Mouse (Mus musculus): Measurements from ENCODE around the gene Ncam1. TPM values are rescaled to one million over a fixed set of nuclear protein-coding genes. Genes with fewer than 3 reads are reported as not detected.

The Ncam1 gene
- polyA plus RNA-seq, 1 experiment from 2014 or later: 373 TPM

GRCm38 (mm10) chr9:49530739-49531138 is 268.0 kb downstream of the Ncam1 start:
- Histone ChIP-seq H3K36me3 (ENCODE audit: control insufficient read depth, insufficient read depth, low read length) (peaks cover 5% of the 10 kb centered on the region; the same call in 1 of the 2 replicates), H3K9ac (replicated peaks; ENCODE audit: low read depth, low read length) (no peak overlapping the region), H3K4me3 (ENCODE audit: low read depth, low read length) (no peak overlapping the region), H3K27ac (ENCODE audit: low read depth, low read length) (no peak overlapping the region), H3K4me2 (ENCODE audit: low read depth, low read length) (no peak overlapping the region), H3K9me3 (ENCODE audit: control insufficient read depth, low read length) (no peaks in the 10 kb centered on the region), H3K4me1 (ENCODE audit: control insufficient read depth, insufficient read depth, low read length) (peaks cover 6% of the 10 kb centered on the region), H3K27me3 (ENCODE audit: control insufficient read depth, insufficient read depth, low read length) (no peaks in the 10 kb centered on the region)
- WGBS: 43% methylated on average over 4 of the region's 4 CpGs
- no peak for ATAC-seq (ENCODE audit: low read depth)

GRCm38 (mm10) chr9:49529366-49529959 is 269.3 kb downstream of the Ncam1 start:
- Histone ChIP-seq H3K27me3 (ENCODE audit: control insufficient read depth, insufficient read depth, low read length) (no peaks in the 10 kb centered on the region), H3K27ac (ENCODE audit: low read depth, low read length) (no peak overlapping the region), H3K36me3 (ENCODE audit: control insufficient read depth, insufficient read depth, low read length) (peaks cover 5% of the 10 kb centered on the region; the same call in 1 of the 2 replicates), H3K4me2 (ENCODE audit: low read depth, low read length) (no peak overlapping the region), H3K4me3 (ENCODE audit: low read depth, low read length) (no peak overlapping the region), H3K4me1 (ENCODE audit: control insufficient read depth, insufficient read depth, low read length) (peaks cover 6% of the 10 kb centered on the region), H3K9ac (replicated peaks; ENCODE audit: low read depth, low read length) (no peak overlapping the region), H3K9me3 (ENCODE audit: control insufficient read depth, low read length) (no peaks in the 10 kb centered on the region)
- ATAC-seq (ENCODE audit: low read depth): no peak
- 61% methylated on average over 8 of the region's 8 CpGs for WGBS

GRCm38 (mm10) chr9:49528943-49529342 is 269.8 kb downstream of the Ncam1 start:
- no peak overlapping the region for H3K27ac ChIP-seq (ENCODE audit: low read depth, low read length)
- no peaks in the 10 kb centered on the region for H3K9me3 ChIP-seq (ENCODE audit: control insufficient read depth, low read length)
- H3K4me2 ChIP-seq (ENCODE audit: low read depth, low read length): no peak overlapping the region
- no peaks in the 10 kb centered on the region for H3K27me3 ChIP-seq (ENCODE audit: control insufficient read depth, insufficient read depth, low read length)
- no peak overlapping the region for H3K9ac ChIP-seq (replicated peaks; ENCODE audit: low read depth, low read length)
- peaks cover 5% of the 10 kb centered on the region; the same call in 1 of the 2 replicates for H3K36me3 ChIP-seq (ENCODE audit: control insufficient read depth, insufficient read depth, low read length)
- H3K4me3 ChIP-seq (ENCODE audit: low read depth, low read length): no peak overlapping the region
- ATAC-seq (ENCODE audit: low read depth): 0 out of 2 replicates have a peak, but pooled peaks have one; percentile 16
- peaks cover under 1% of the 10 kb centered on the region for H3K4me1 ChIP-seq (ENCODE audit: control insufficient read depth, insufficient read depth, low read length)
- 41% methylated on average over 10 of the region's 10 CpGs for WGBS

- Histone ChIP-seq H3K27me3 (ENCODE audit: control insufficient read depth, insufficient read depth, low read length) (no peaks in the 10 kb centered on the region), H3K4me3 (ENCODE audit: low read depth, low read length) (no peak overlapping the region), H3K4me1 (ENCODE audit: control insufficient read depth, insufficient read depth, low read length) (no peaks in the 10 kb centered on the region; the same call in 1 of the 2 replicates), H3K9me3 (ENCODE audit: control insufficient read depth, low read length) (no peaks in the 10 kb centered on the region), H3K27ac (ENCODE audit: low read depth, low read length) (no peak overlapping the region), H3K4me2 (ENCODE audit: low read depth, low read length) (no peak overlapping the region), H3K9ac (replicated peaks; ENCODE audit: low read depth, low read length) (no peak overlapping the region), H3K36me3 (ENCODE audit: control insufficient read depth, insufficient read depth, low read length) (peaks cover 5% of the 10 kb centered on the region; the same call in 1 of the 2 replicates)
- 53% methylated on average over 5 of the region's 5 CpGs for WGBS
- no peak for ATAC-seq (ENCODE audit: low read depth)
Measured at GRCm38 (mm10) chr9:49528026-49528425, 270.7 kb downstream of the Ncam1 start.

GRCm38 (mm10) chr9:49527340-49527739 is 271.4 kb downstream of the Ncam1 start:
- no peak for ATAC-seq (ENCODE audit: low read depth)
- H3K4me1 ChIP-seq (ENCODE audit: control insufficient read depth, insufficient read depth, low read length): no peaks in the 10 kb centered on the region; the same call in 1 of the 2 replicates
- WGBS: 46% methylated on average over 8 of the region's 8 CpGs

GRCm38 (mm10) chr9:49524721-49525120 is 274.0 kb downstream of the Ncam1 start:
- no peaks in the 10 kb centered on the region for H3K27me3 ChIP-seq (ENCODE audit: control insufficient read depth, insufficient read depth, low read length)
- ATAC-seq (ENCODE audit: low read depth): no peak
- H3K4me1 ChIP-seq (ENCODE audit: control insufficient read depth, insufficient read depth, low read length): no peaks in the 10 kb centered on the region; the same call in 1 of the 2 replicates
- H3K27ac ChIP-seq (ENCODE audit: low read depth, low read length): no peak overlapping the region
- H3K9me3 ChIP-seq (ENCODE audit: control insufficient read depth, low read length): no peaks in the 10 kb centered on the region
- no peak overlapping the region for H3K9ac ChIP-seq (replicated peaks; ENCODE audit: low read depth, low read length)
- H3K36me3 ChIP-seq (ENCODE audit: control insufficient read depth, insufficient read depth, low read length): peaks cover 16% of the 10 kb centered on the region; the same call in 1 of the 2 replicates
- H3K4me2 ChIP-seq (ENCODE audit: low read depth, low read length): no peak overlapping the region
- no peak overlapping the region for H3K4me3 ChIP-seq (ENCODE audit: low read depth, low read length)
- WGBS: 64% methylated on average over 9 of the region's 9 CpGs

More at GRCm38 (mm10) chr9:49527340-49527739, 271.4 kb downstream of the Ncam1 start:
- Histone ChIP-seq H3K27me3 (ENCODE audit: control insufficient read depth, insufficient read depth, low read length) (no peaks in the 10 kb centered on the region), H3K4me2 (ENCODE audit: low read depth, low read length) (no peak overlapping the region), H3K27ac (ENCODE audit: low read depth, low read length) (peak overlapping the region; percentile 45; the same call in 1 of the 2 replicates), H3K4me3 (ENCODE audit: low read depth, low read length) (no peak overlapping the region), H3K9ac (replicated peaks; ENCODE audit: low read depth, low read length) (no peak overlapping the region), H3K36me3 (ENCODE audit: control insufficient read depth, insufficient read depth, low read length) (peaks cover 7% of the 10 kb centered on the region; the same call in 1 of the 2 replicates), H3K9me3 (ENCODE audit: control insufficient read depth, low read length) (no peaks in the 10 kb centered on the region)

- WGBS: 61% methylated on average over 9 of the region's 9 CpGs
- Histone ChIP-seq H3K9me3 (ENCODE audit: control insufficient read depth, low read length) (no peaks in the 10 kb centered on the region), H3K9ac (replicated peaks; ENCODE audit: low read depth, low read length) (no peak overlapping the region), H3K4me2 (ENCODE audit: low read depth, low read length) (no peak overlapping the region), H3K27ac (ENCODE audit: low read depth, low read length) (no peak overlapping the region), H3K36me3 (ENCODE audit: control insufficient read depth, insufficient read depth, low read length) (peaks cover 24% of the 10 kb centered on the region), H3K27me3 (ENCODE audit: control insufficient read depth, insufficient read depth, low read length) (no peaks in the 10 kb centered on the region), H3K4me3 (ENCODE audit: low read depth, low read length) (no peak overlapping the region), H3K4me1 (ENCODE audit: control insufficient read depth, insufficient read depth, low read length) (no peaks in the 10 kb centered on the region; the same call in 1 of the 2 replicates)
- ATAC-seq (ENCODE audit: low read depth): no peak
Measured at GRCm38 (mm10) chr9:49523881-49524280, 274.8 kb downstream of the Ncam1 start.

- no peak overlapping the region for H3K9ac ChIP-seq (replicated peaks; ENCODE audit: low read depth, low read length)
- 92% methylated on average over 2 of the region's 2 CpGs for WGBS
- H3K36me3 ChIP-seq (ENCODE audit: control insufficient read depth, insufficient read depth, low read length): peaks cover 32% of the 10 kb centered on the region
- H3K9me3 ChIP-seq (ENCODE audit: control insufficient read depth, low read length): no peaks in the 10 kb centered on the region
- H3K4me3 ChIP-seq (ENCODE audit: low read depth, low read length): no peak overlapping the region
- H3K27ac ChIP-seq (ENCODE audit: low read depth, low read length): no peak overlapping the region
- ATAC-seq (ENCODE audit: low read depth): no peak
- H3K27me3 ChIP-seq (ENCODE audit: control insufficient read depth, insufficient read depth, low read length): no peaks in the 10 kb centered on the region
- H3K4me2 ChIP-seq (ENCODE audit: low read depth, low read length): no peak overlapping the region
- H3K4me1 ChIP-seq (ENCODE audit: control insufficient read depth, insufficient read depth, low read length): no peaks in the 10 kb centered on the region
Measured at GRCm38 (mm10) chr9:49514306-49514705, 284.4 kb downstream of the Ncam1 start.

GRCm38 (mm10) chr9:49510666-49511065 is 288.1 kb downstream of the Ncam1 start:
- 99% methylated on average over 4 of the region's 4 CpGs for WGBS
- Histone ChIP-seq H3K27me3 (ENCODE audit: control insufficient read depth, insufficient read depth, low read length) (no peaks in the 10 kb centered on the region), H3K4me1 (ENCODE audit: control insufficient read depth, insufficient read depth, low read length) (no peaks in the 10 kb centered on the region), H3K36me3 (ENCODE audit: control insufficient read depth, insufficient read depth, low read length) (peaks cover 46% of the 10 kb centered on the region), H3K4me3 (ENCODE audit: low read depth, low read length) (no peak overlapping the region), H3K4me2 (ENCODE audit: low read depth, low read length) (no peak overlapping the region), H3K27ac (ENCODE audit: low read depth, low read length) (no peak overlapping the region), H3K9ac (replicated peaks; ENCODE audit: low read depth, low read length) (no peak overlapping the region), H3K9me3 (ENCODE audit: control insufficient read depth, low read length) (no peaks in the 10 kb centered on the region)
- no peak for ATAC-seq (ENCODE audit: low read depth)

Measured in neural tube, embryonic 14.5 days (tissue).